Mouse (Mus musculus): ENCODE data around the gene Pklr. TPM values are rescaled to one million over a fixed set of nuclear protein-coding genes. Genes with fewer than 3 reads are reported as not detected.

Pklr gene
- total and polyA plus RNA-seq, 2 experiments from 2014 or later, result 0.04 TPM; not detected in 1

- no peaks in the 10 kb centered on the region for H3K9me3 ChIP-seq (replicated peaks; ENCODE audit: control insufficient read depth, low read length)
- DNase-seq (ENCODE audit: low spot score) (no peak), ATAC-seq (ENCODE audit: insufficient read depth, low read depth) (no peak)
- peaks cover 10% of the 10 kb centered on the region; the same call in 1 of the 2 replicates for H3K27me3 ChIP-seq (ENCODE audit: control insufficient read depth, insufficient read depth, low read length)
- H3K27ac ChIP-seq (ENCODE audit: low read depth), result no peak overlapping the region
- TF ChIP-seq EP300 (IDR thresholded peaks at IDR 0.05; ENCODE audit: low read depth) (no peak), CTCF (IDR thresholded peaks at IDR 0.05; ENCODE audit: low read depth) (no peak)
- H3K9ac ChIP-seq (replicated peaks; ENCODE audit: low read depth, low read length), result no peak overlapping the region
- no peak overlapping the region for H3K4me2 ChIP-seq (ENCODE audit: low read depth, low read length)
- WGBS, result 53% methylated on average over 7 of the region's 7 CpGs
- no peaks in the 10 kb centered on the region for H3K36me3 ChIP-seq (replicated peaks; ENCODE audit: control insufficient read depth, insufficient read depth, low read length)
- H3K4me3 ChIP-seq (ENCODE audit: low read depth, low read length), result no peak overlapping the region
- H3K4me1 ChIP-seq (ENCODE audit: control insufficient read depth, insufficient read depth), result peaks cover 7% of the 10 kb centered on the region; the same call in 1 of the 2 replicates
Measured at GRCm38 (mm10) chr3:89133063-89133450, 2.9 kb upstream of the Pklr start.

DNA sequence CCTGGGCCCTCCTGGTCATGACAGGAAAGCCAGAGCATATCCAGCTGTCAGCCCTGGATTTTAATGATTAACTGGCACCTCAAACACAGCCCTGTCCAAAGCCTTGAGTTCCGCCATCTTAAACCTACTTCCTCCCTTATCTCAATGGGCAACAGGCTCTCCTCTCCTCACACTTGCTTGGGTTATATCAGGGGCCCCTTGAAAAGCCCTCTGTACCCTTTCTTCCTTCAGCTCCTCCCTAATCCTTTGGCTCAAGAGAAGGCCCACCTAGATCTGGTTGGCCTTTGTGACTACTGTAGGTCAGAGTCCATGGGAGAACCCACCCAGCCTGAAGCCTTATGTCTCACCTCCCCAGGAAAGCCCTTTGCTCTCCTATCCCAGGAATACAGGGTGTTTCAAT lies 2.2 kb upstream of the Pklr start:
- no peak for TF ChIP-seq CTCF (IDR thresholded peaks at IDR 0.05; ENCODE audit: low read depth)
- no peak for TF ChIP-seq EP300 (IDR thresholded peaks at IDR 0.05; ENCODE audit: low read depth)
- H3K36me3 ChIP-seq (replicated peaks; ENCODE audit: control insufficient read depth, insufficient read depth, low read length), result no peaks in the 10 kb centered on the region
- WGBS, result 81% methylated on average over 1 of the region's 1 CpGs
- H3K4me1 ChIP-seq (ENCODE audit: control insufficient read depth, insufficient read depth), result peaks cover 7% of the 10 kb centered on the region; the same call in 1 of the 2 replicates
- H3K27ac ChIP-seq (ENCODE audit: low read depth), result no peak overlapping the region
- ATAC-seq (ENCODE audit: insufficient read depth, low read depth) (no peak), DNase-seq (ENCODE audit: low spot score) (no peak)
- no peaks in the 10 kb centered on the region for H3K9me3 ChIP-seq (replicated peaks; ENCODE audit: control insufficient read depth, low read length)
- no peak overlapping the region for H3K9ac ChIP-seq (replicated peaks; ENCODE audit: low read depth, low read length)
- no peak overlapping the region for H3K4me3 ChIP-seq (ENCODE audit: low read depth, low read length)
- H3K27me3 ChIP-seq (ENCODE audit: control insufficient read depth, insufficient read depth, low read length), result peaks cover 10% of the 10 kb centered on the region; the same call in 1 of the 2 replicates
- no peak overlapping the region for H3K4me2 ChIP-seq (ENCODE audit: low read depth, low read length)

- no peak overlapping the region for H3K9ac ChIP-seq (replicated peaks; ENCODE audit: low read depth, low read length)
- TF ChIP-seq CTCF (IDR thresholded peaks at IDR 0.05; ENCODE audit: low read depth) (no peak), EP300 (IDR thresholded peaks at IDR 0.05; ENCODE audit: low read depth) (no peak)
- no peak overlapping the region for H3K4me3 ChIP-seq (ENCODE audit: low read depth, low read length)
- no peak for DNase-seq (ENCODE audit: low spot score)
- H3K4me2 ChIP-seq (ENCODE audit: low read depth, low read length), result no peak overlapping the region
- H3K27me3 ChIP-seq (ENCODE audit: control insufficient read depth, insufficient read depth, low read length), result peaks cover 10% of the 10 kb centered on the region; the same call in 1 of the 2 replicates
- no peak overlapping the region for H3K27ac ChIP-seq (ENCODE audit: low read depth)
- ATAC-seq (ENCODE audit: insufficient read depth, low read depth), result no peak
- 37% methylated on average over 9 of the region's 9 CpGs for WGBS
- no peaks in the 10 kb centered on the region for H3K9me3 ChIP-seq (replicated peaks; ENCODE audit: control insufficient read depth, low read length)
- H3K36me3 ChIP-seq (replicated peaks; ENCODE audit: control insufficient read depth, insufficient read depth, low read length), result no peaks in the 10 kb centered on the region
- H3K4me1 ChIP-seq (ENCODE audit: control insufficient read depth, insufficient read depth), result peaks cover 7% of the 10 kb centered on the region; the same call in 1 of the 2 replicates
Measured at GRCm38 (mm10) chr3:89136365-89136764, 423 bp downstream of the Pklr start.

GRCm38 (mm10) chr3:89144821-89145220 lies 8.9 kb downstream of the Pklr start:
- TF ChIP-seq EP300 (IDR thresholded peaks at IDR 0.05; ENCODE audit: low read depth) (no peak), CTCF (IDR thresholded peaks at IDR 0.05; ENCODE audit: low read depth) (no peak)
- Histone ChIP-seq H3K4me1 (ENCODE audit: control insufficient read depth, insufficient read depth) (no peaks in the 10 kb centered on the region), H3K36me3 (replicated peaks; ENCODE audit: control insufficient read depth, insufficient read depth, low read length) (no peaks in the 10 kb centered on the region), H3K9me3 (replicated peaks; ENCODE audit: control insufficient read depth, low read length) (no peaks in the 10 kb centered on the region), H3K4me2 (ENCODE audit: low read depth, low read length) (no peak overlapping the region), H3K4me3 (ENCODE audit: low read depth, low read length) (no peak overlapping the region), H3K27me3 (ENCODE audit: control insufficient read depth, insufficient read depth, low read length) (peaks cover 38% of the 10 kb centered on the region), H3K27ac (ENCODE audit: low read depth) (no peak overlapping the region), H3K9ac (replicated peaks; ENCODE audit: low read depth, low read length) (no peak overlapping the region)
- DNase-seq (ENCODE audit: low spot score) (no peak), ATAC-seq (ENCODE audit: insufficient read depth, low read depth) (no peak)
- 71% methylated on average over 10 of the region's 10 CpGs for WGBS

GRCm38 (mm10) chr3:89145566-89145965 lies 9.6 kb downstream of the Pklr start:
- H3K36me3 ChIP-seq (replicated peaks; ENCODE audit: control insufficient read depth, insufficient read depth, low read length), result no peaks in the 10 kb centered on the region
- no peak overlapping the region for H3K4me2 ChIP-seq (ENCODE audit: low read depth, low read length)
- no peak for DNase-seq (ENCODE audit: low spot score)
- no peaks in the 10 kb centered on the region for H3K4me1 ChIP-seq (ENCODE audit: control insufficient read depth, insufficient read depth)
- TF ChIP-seq EP300 (IDR thresholded peaks at IDR 0.05; ENCODE audit: low read depth) (no peak), CTCF (IDR thresholded peaks at IDR 0.05; ENCODE audit: low read depth) (no peak)
- no peak overlapping the region for H3K9ac ChIP-seq (replicated peaks; ENCODE audit: low read depth, low read length)
- peaks cover 45% of the 10 kb centered on the region for H3K27me3 ChIP-seq (ENCODE audit: control insufficient read depth, insufficient read depth, low read length)
- H3K9me3 ChIP-seq (replicated peaks; ENCODE audit: control insufficient read depth, low read length), result no peaks in the 10 kb centered on the region
- 56% methylated on average over 8 of the region's 8 CpGs for WGBS
- no peak overlapping the region for H3K4me3 ChIP-seq (ENCODE audit: low read depth, low read length)
- ATAC-seq (ENCODE audit: insufficient read depth, low read depth), result no peak
- H3K27ac ChIP-seq (ENCODE audit: low read depth), result no peak overlapping the region
